Mouse (Mus musculus): ENCODE measurements at regions not wholly inside any gene's neighbourhood (a gene's known extent, or its start where the extent isn't known, plus 50 kb on each side); places are given as distances from the start of the nearest gene placed in this dataset.

GRCm38 (mm10) chr7:133521936-133522335, 80.0 kb downstream of the Tex36 start:
- DNase-seq (ENCODE audit: low spot score in 2 of 2), result no peak

- DNase-seq (ENCODE audit: low spot score in 2 of 2), result no peak
Measured at GRCm38 (mm10) chr7:133518926-133519325, 83.0 kb downstream of the Tex36 start.

GRCm38 (mm10) chr7:133517576-133517975, 84.4 kb downstream of the Tex36 start:
- DNase-seq (ENCODE audit: low spot score in 2 of 2), result no peak

GRCm38 (mm10) chr7:133510926-133511325, 91.0 kb downstream of the Tex36 start:
- no peak for DNase-seq (ENCODE audit: low spot score in 2 of 2)

- DNase-seq (ENCODE audit: low spot score in 2 of 2), result no peak
Measured at GRCm38 (mm10) chr7:133509486-133509885, 92.5 kb downstream of the Tex36 start.

GRCm38 (mm10) chr7:133508370-133509012, 93.5 kb downstream of the Tex36 start:
- DNase-seq (ENCODE audit: low spot score in 2 of 2), result no peak

GRCm38 (mm10) chr7:133505628-133506027, 96.3 kb downstream of the Tex36 start:
- DNase-seq (ENCODE audit: low spot score in 2 of 2), result no peak

GRCm38 (mm10) chr7:133503946-133504345, 98.0 kb downstream of the Tex36 start:
- no peak for DNase-seq (ENCODE audit: low spot score in 2 of 2)

- DNase-seq (ENCODE audit: low spot score in 2 of 2), result no peak
Measured at GRCm38 (mm10) chr7:133502731-133503130, 99.2 kb downstream of the Tex36 start.

- DNase-seq (ENCODE audit: low spot score in 2 of 2), result no peak
Measured at GRCm38 (mm10) chr7:133497551-133497950, 104.4 kb downstream of the Tex36 start.

GRCm38 (mm10) chr7:133494982-133495550, 106.9 kb downstream of the Tex36 start:
- DNase-seq (ENCODE audit: low spot score in 2 of 2), result no peak

- no peak for DNase-seq (ENCODE audit: low spot score in 2 of 2)
Measured at GRCm38 (mm10) chr7:133494256-133494981, 107.5 kb downstream of the Tex36 start.

GRCm38 (mm10) chr7:133492626-133493025, 109.3 kb downstream of the Tex36 start:
- no peak for DNase-seq (ENCODE audit: low spot score in 2 of 2)

- DNase-seq (ENCODE audit: low spot score in 2 of 2), result no peak
Measured at GRCm38 (mm10) chr7:133487887-133488630, 113.9 kb downstream of the Tex36 start.

GRCm38 (mm10) chr7:133484430-133484841, 117.5 kb downstream of the Tex36 start:
- peak; percentile 39 to 51 for DNase-seq (ENCODE audit: low spot score in 2 of 2)

- no peak for DNase-seq (ENCODE audit: low spot score in 2 of 2)
Measured at GRCm38 (mm10) chr7:133481529-133481928, 120.4 kb downstream of the Tex36 start.

- DNase-seq (ENCODE audit: low spot score in 2 of 2), result peak in 1 of 2 experiments; percentile 16
Measured at GRCm38 (mm10) chr7:133479679-133480078, 122.3 kb downstream of the Tex36 start.

- DNase-seq (ENCODE audit: low spot score in 2 of 2), result no peak
Measured at GRCm38 (mm10) chr7:133477933-133478332, 124.0 kb downstream of the Tex36 start.

- peak in 1 of 2 experiments; percentile 31 for DNase-seq (ENCODE audit: low spot score in 2 of 2)
Measured at GRCm38 (mm10) chr7:133477221-133477620, 124.7 kb downstream of the Tex36 start.

GRCm38 (mm10) chr7:133471706-133472105, 130.3 kb downstream of the Tex36 start:
- DNase-seq (ENCODE audit: low spot score in 2 of 2), result no peak

GRCm38 (mm10) chr7:133470620-133470958, 131.4 kb downstream of the Tex36 start:
- DNase-seq (ENCODE audit: low spot score in 2 of 2), result no peak

- DNase-seq (ENCODE audit: low spot score in 2 of 2), result no peak
Measured at GRCm38 (mm10) chr7:133469952-133470619, 131.9 kb downstream of the Tex36 start.

Data from left cerebral cortex, adult 9 months (tissue).